Mouse (Mus musculus): ENCODE measurements at regions not wholly inside any gene's neighbourhood (a gene's known extent, or its start where the extent isn't known, plus 50 kb on each side); places are given as distances from the start of the nearest gene placed in this dataset.

DNA sequence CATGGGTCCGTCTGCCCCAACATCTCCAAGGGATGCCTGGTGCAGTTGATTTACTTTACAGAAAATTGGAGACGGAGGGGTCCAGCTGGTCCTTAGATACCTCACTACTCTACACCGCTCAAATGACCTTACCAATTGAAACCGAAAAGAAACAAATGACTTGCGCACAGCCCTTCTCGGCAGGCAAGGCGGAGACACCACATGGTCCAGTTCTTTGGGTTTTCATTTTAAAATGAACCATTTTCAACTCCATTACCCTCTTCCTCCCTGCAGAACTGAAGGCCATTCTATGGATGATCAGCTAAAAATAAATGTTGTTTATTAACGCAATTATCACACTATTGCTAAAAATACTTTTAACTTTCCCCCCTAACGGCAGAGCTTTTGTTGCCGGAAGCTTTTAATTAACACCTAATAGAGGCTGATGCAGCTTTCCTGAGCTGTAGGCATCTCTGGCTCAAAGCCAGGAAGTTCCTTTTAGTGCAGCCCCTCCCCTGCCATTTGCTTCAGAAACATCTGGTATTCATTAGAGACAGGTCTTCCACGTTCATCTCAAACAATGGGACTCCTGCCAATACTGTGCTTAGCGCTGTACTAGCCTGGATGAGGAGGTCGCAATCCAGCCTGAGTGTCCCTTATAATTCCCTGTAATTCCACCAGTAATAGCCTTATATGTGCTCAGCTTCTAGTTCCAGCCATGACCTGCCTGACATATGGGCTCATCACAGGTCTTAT, 247.5 kb downstream of the Drd1 start:
- 49% methylated on average over 13 of the region's 13 CpGs for WGBS (ENCODE audit: insufficient replicate concordance)
- Histone ChIP-seq H3K4me3 (ENCODE audit: low read depth, low read length) (no peak overlapping the region), H3K36me3 (ENCODE audit: control insufficient read depth, insufficient read depth, low read length) (no peaks in the 10 kb centered on the region), H3K27ac (ENCODE audit: low read depth, low read length) (no peak overlapping the region), H3K9ac (ENCODE audit: low read depth, low read length) (no peak overlapping the region), H3K9me3 (replicated peaks; ENCODE audit: control insufficient read depth, low read length) (no peaks in the 10 kb centered on the region), H3K4me2 (no peak overlapping the region), H3K4me1 (ENCODE audit: control insufficient read depth, insufficient read depth, low read length) (peaks cover 8% of the 10 kb centered on the region), H3K27me3 (ENCODE audit: control insufficient read depth, insufficient read depth, low read length) (no peaks in the 10 kb centered on the region)
- ATAC-seq (replicated peaks; ENCODE audit: insufficient number of reproducible peaks, low FRiP score, low TSS enrichment), result no peak; the same call in 1 of the 2 replicates

DNA sequence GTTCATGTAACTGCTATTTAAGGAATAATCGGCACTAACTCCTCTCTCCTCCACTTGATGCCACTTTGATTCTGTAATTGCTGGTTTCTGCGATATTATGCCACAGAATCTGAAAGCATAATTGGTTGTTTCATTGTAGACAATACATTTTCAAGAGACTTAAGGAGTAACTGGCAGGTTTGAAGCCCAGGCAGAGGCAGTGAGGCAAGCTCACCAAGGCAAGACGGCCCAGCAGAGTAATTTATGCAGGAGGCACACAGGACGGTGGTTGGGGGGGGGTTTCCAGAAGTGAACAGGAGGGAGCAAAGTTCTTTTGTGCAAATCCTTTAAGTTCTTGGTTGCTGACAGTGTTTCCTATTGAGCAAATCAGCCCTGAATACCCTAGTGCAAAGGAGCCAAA, 249.6 kb downstream of the Drd1 start:
- no peaks in the 10 kb centered on the region for H3K27me3 ChIP-seq (ENCODE audit: control insufficient read depth, insufficient read depth, low read length)
- H3K9me3 ChIP-seq (replicated peaks; ENCODE audit: control insufficient read depth, low read length), result no peaks in the 10 kb centered on the region
- ATAC-seq (replicated peaks; ENCODE audit: insufficient number of reproducible peaks, low FRiP score, low TSS enrichment), result no peak
- no peak overlapping the region for H3K4me2 ChIP-seq
- 74% methylated on average over 4 of the region's 4 CpGs for WGBS (ENCODE audit: insufficient replicate concordance)
- no peak overlapping the region for H3K27ac ChIP-seq (ENCODE audit: low read depth, low read length)
- H3K9ac ChIP-seq (ENCODE audit: low read depth, low read length), result no peak overlapping the region
- H3K4me1 ChIP-seq (ENCODE audit: control insufficient read depth, insufficient read depth, low read length), result peaks cover 8% of the 10 kb centered on the region
- no peaks in the 10 kb centered on the region for H3K36me3 ChIP-seq (ENCODE audit: control insufficient read depth, insufficient read depth, low read length)
- H3K4me3 ChIP-seq (ENCODE audit: low read depth, low read length), result no peak overlapping the region

GRCm38 (mm10) chr13:53800978-53801377, 254.5 kb downstream of the Drd1 start:
- WGBS (ENCODE audit: insufficient replicate concordance), result 66% methylated on average over 5 of the region's 5 CpGs
- Histone ChIP-seq H3K27ac (ENCODE audit: low read depth, low read length) (no peak overlapping the region), H3K27me3 (ENCODE audit: control insufficient read depth, insufficient read depth, low read length) (no peaks in the 10 kb centered on the region), H3K4me2 (no peak overlapping the region), H3K4me1 (ENCODE audit: control insufficient read depth, insufficient read depth, low read length) (no peaks in the 10 kb centered on the region), H3K9me3 (replicated peaks; ENCODE audit: control insufficient read depth, low read length) (no peaks in the 10 kb centered on the region), H3K36me3 (ENCODE audit: control insufficient read depth, insufficient read depth, low read length) (no peaks in the 10 kb centered on the region), H3K9ac (ENCODE audit: low read depth, low read length) (no peak overlapping the region), H3K4me3 (ENCODE audit: low read depth, low read length) (no peak overlapping the region)
- ATAC-seq (replicated peaks; ENCODE audit: insufficient number of reproducible peaks, low FRiP score, low TSS enrichment), result no peak

DNA sequence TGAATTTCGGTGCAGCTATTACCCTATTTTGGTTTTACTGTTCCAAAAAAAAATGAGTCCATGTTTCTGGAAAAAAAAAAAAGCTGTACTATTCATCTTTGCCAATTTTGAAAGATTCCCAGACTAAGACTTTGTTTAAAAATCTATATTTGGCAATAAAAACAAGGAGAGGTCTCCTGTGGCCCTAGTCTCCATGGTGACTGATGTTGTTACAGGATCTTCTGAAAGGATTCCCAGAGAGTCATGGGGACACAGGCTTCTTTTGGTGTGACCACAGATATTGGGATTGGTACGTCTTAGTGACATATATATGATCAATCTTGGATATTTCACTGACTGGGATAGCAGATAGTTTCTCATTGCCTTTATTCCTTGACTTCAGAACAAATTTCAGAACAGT, 266.7 kb downstream of the Drd1 start:
- no peak overlapping the region for H3K4me3 ChIP-seq (ENCODE audit: low read depth, low read length)
- no peak overlapping the region for H3K27ac ChIP-seq (ENCODE audit: low read depth, low read length)
- H3K4me2 ChIP-seq, result no peak overlapping the region
- ATAC-seq (replicated peaks; ENCODE audit: insufficient number of reproducible peaks, low FRiP score, low TSS enrichment), result no peak
- no peaks in the 10 kb centered on the region for H3K27me3 ChIP-seq (ENCODE audit: control insufficient read depth, insufficient read depth, low read length)
- no peaks in the 10 kb centered on the region for H3K36me3 ChIP-seq (ENCODE audit: control insufficient read depth, insufficient read depth, low read length)
- no peaks in the 10 kb centered on the region for H3K4me1 ChIP-seq (ENCODE audit: control insufficient read depth, insufficient read depth, low read length)
- WGBS (ENCODE audit: insufficient replicate concordance), result 75% methylated on average over 2 of the region's 2 CpGs
- no peaks in the 10 kb centered on the region for H3K9me3 ChIP-seq (replicated peaks; ENCODE audit: control insufficient read depth, low read length)
- no peak overlapping the region for H3K9ac ChIP-seq (ENCODE audit: low read depth, low read length)

DNA sequence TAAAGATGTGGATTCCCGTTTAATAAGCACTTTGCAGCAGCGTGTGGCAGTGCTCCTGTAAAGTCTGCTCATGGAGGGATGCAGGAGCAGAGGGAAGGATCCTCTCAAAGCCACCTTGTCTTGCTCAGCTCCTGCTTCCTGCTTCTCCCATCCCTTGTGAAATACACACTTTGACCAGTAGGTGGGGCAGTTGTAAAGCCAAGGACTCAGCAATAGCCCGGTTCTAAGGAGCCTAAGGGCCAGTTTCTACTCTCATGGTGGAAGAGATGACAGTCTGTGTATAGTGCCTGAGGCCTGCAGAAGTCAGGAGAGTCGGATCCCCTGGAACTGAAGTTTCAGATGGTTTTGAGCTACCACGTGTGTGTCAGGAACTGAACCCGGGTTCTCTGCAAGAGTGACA, 272.0 kb downstream of the Drd1 start:
- WGBS (ENCODE audit: insufficient replicate concordance), result 17% methylated on average over 6 of the region's 6 CpGs
- H3K27me3 ChIP-seq (ENCODE audit: control insufficient read depth, insufficient read depth, low read length), result no peaks in the 10 kb centered on the region
- H3K4me2 ChIP-seq, result no peak overlapping the region
- no peak overlapping the region for H3K27ac ChIP-seq (ENCODE audit: low read depth, low read length)
- H3K36me3 ChIP-seq (ENCODE audit: control insufficient read depth, insufficient read depth, low read length), result no peaks in the 10 kb centered on the region
- no peak overlapping the region for H3K9ac ChIP-seq (ENCODE audit: low read depth, low read length)
- no peaks in the 10 kb centered on the region for H3K4me1 ChIP-seq (ENCODE audit: control insufficient read depth, insufficient read depth, low read length)
- no peak for ATAC-seq (replicated peaks; ENCODE audit: insufficient number of reproducible peaks, low FRiP score, low TSS enrichment)
- no peak overlapping the region for H3K4me3 ChIP-seq (ENCODE audit: low read depth, low read length)
- no peaks in the 10 kb centered on the region for H3K9me3 ChIP-seq (replicated peaks; ENCODE audit: control insufficient read depth, low read length)

DNA sequence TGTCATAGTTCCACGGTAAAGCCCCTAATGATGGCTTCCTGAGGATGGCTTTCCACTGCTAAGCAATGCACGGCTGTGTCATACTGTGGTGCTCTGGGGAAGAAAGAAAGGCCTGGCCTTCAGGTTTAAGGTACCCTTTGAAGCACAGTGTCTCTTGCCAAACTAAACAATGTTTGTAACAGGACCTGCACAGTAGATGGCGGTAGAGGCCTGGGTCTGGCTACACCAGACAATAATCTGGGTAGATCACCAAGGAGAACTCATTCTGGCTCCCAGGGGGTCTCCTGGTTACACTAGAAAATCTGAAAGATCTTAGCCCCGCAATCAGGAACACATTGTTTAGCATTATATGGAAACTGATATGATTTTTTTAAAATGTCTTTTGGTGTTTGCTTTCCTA, 276.4 kb downstream of the Drd1 start:
- Histone ChIP-seq H3K4me2 (no peak overlapping the region), H3K9me3 (replicated peaks; ENCODE audit: control insufficient read depth, low read length) (no peaks in the 10 kb centered on the region), H3K27ac (ENCODE audit: low read depth, low read length) (no peak overlapping the region), H3K27me3 (ENCODE audit: control insufficient read depth, insufficient read depth, low read length) (no peaks in the 10 kb centered on the region), H3K9ac (ENCODE audit: low read depth, low read length) (no peak overlapping the region), H3K36me3 (ENCODE audit: control insufficient read depth, insufficient read depth, low read length) (no peaks in the 10 kb centered on the region), H3K4me1 (ENCODE audit: control insufficient read depth, insufficient read depth, low read length) (no peaks in the 10 kb centered on the region), H3K4me3 (ENCODE audit: low read depth, low read length) (no peak overlapping the region)
- 53% methylated on average over 4 of the region's 4 CpGs for WGBS (ENCODE audit: insufficient replicate concordance)
- ATAC-seq (replicated peaks; ENCODE audit: insufficient number of reproducible peaks, low FRiP score, low TSS enrichment), result no peak

DNA sequence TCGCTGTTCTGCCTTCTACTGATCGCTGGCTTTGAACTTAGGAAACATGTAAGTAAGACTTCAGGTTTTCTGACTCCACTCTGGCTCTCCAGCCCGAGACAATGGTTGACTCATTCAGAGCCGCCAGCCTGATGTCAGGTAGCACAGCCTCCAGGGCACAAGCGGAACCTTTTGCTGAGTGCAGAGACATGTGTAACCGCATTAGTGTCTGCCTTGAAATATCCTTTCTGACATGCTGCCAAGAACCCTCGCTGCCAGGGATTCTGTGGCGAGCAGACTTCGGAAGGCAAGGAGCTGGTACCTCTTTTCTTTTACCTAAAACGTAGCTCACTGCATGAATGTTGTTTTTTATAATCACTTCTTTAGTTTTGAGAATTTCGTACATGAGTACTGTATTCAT, 279.1 kb downstream of the Drd1 start:
- Histone ChIP-seq H3K27ac (ENCODE audit: low read depth, low read length) (no peak overlapping the region), H3K36me3 (ENCODE audit: control insufficient read depth, insufficient read depth, low read length) (no peaks in the 10 kb centered on the region), H3K27me3 (ENCODE audit: control insufficient read depth, insufficient read depth, low read length) (no peaks in the 10 kb centered on the region), H3K9me3 (replicated peaks; ENCODE audit: control insufficient read depth, low read length) (no peaks in the 10 kb centered on the region), H3K4me2 (no peak overlapping the region), H3K9ac (ENCODE audit: low read depth, low read length) (no peak overlapping the region), H3K4me3 (ENCODE audit: low read depth, low read length) (no peak overlapping the region), H3K4me1 (ENCODE audit: control insufficient read depth, insufficient read depth, low read length) (no peaks in the 10 kb centered on the region)
- WGBS (ENCODE audit: insufficient replicate concordance), result 77% methylated on average over 11 of the region's 11 CpGs
- no peak for ATAC-seq (replicated peaks; ENCODE audit: insufficient number of reproducible peaks, low FRiP score, low TSS enrichment)

DNA sequence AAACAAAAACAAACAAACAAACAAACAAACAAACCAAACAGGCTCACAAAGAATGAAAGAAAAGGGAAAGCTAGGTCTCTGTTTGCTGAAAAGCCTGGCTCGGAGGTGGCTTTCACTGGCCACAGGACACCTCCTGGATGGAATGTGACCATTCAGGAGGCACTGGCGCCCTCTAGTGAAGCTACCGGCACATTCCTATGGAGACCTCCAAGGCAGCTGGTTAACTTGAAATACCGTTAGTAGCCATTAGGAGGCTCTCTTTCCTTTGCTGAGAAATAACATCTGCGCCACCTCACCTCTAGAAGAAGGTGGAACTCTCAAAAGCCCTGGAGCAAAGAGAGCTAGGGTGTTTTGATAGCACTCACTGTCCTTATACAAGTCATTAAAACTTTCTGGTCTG, 279.8 kb downstream of the Drd1 start:
- Histone ChIP-seq H3K36me3 (ENCODE audit: control insufficient read depth, insufficient read depth, low read length) (no peaks in the 10 kb centered on the region), H3K27ac (ENCODE audit: low read depth, low read length) (no peak overlapping the region), H3K9me3 (replicated peaks; ENCODE audit: control insufficient read depth, low read length) (no peaks in the 10 kb centered on the region), H3K4me3 (ENCODE audit: low read depth, low read length) (no peak overlapping the region), H3K27me3 (ENCODE audit: control insufficient read depth, insufficient read depth, low read length) (no peaks in the 10 kb centered on the region), H3K4me2 (no peak overlapping the region), H3K9ac (ENCODE audit: low read depth, low read length) (no peak overlapping the region), H3K4me1 (ENCODE audit: control insufficient read depth, insufficient read depth, low read length) (no peaks in the 10 kb centered on the region)
- no peak for ATAC-seq (replicated peaks; ENCODE audit: insufficient number of reproducible peaks, low FRiP score, low TSS enrichment)
- 48% methylated on average over 5 of the region's 5 CpGs for whole genome bisulfite sequencing (ENCODE audit: insufficient replicate concordance)

DNA sequence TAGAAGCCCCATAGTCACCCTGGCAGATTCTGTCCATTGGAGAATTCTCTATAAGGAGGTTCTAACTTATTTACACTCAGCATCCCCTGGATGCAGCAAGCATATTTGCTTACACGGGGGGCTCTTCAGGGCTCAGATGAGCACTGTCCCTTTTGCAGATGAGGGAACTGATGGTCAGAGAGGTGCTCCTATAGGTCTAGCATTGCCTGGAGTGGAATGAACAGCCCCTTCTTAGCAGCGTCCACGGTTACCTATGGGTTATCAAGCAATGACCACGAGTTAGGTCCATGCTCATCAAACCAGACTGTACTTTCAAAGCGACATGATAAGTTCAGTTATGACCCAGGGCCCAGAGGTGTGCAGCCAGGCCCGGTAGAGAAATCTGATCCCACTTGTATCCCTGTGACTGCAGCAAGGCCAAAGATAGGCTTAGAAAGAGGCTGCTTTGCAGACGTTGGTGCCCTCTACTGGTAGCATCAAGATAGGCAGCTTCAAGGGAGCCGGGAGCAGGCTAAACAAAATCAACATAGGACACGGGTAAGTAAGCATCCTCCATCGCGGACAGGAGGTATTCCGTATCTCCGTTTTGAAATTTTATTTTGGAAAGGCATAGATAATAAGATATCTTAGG, 290.8 kb downstream of the Drd1 start:
- H3K36me3 ChIP-seq (ENCODE audit: control insufficient read depth, insufficient read depth, low read length), result no peaks in the 10 kb centered on the region
- peaks cover 7% of the 10 kb centered on the region; the same call in 1 of the 2 replicates for H3K27me3 ChIP-seq (ENCODE audit: control insufficient read depth, insufficient read depth, low read length)
- no peaks in the 10 kb centered on the region for H3K9me3 ChIP-seq (replicated peaks; ENCODE audit: control insufficient read depth, low read length)
- H3K9ac ChIP-seq (ENCODE audit: low read depth, low read length), result no peak overlapping the region
- H3K4me2 ChIP-seq, result no peak overlapping the region
- no peak overlapping the region for H3K27ac ChIP-seq (ENCODE audit: low read depth, low read length)
- no peak overlapping the region for H3K4me3 ChIP-seq (ENCODE audit: low read depth, low read length)
- 0 out of 2 replicates have a peak, but pooled peaks have one; percentile 46 for ATAC-seq (replicated peaks; ENCODE audit: insufficient number of reproducible peaks, low FRiP score, low TSS enrichment)
- peaks cover 7% of the 10 kb centered on the region; the same call in 1 of the 2 replicates for H3K4me1 ChIP-seq (ENCODE audit: control insufficient read depth, insufficient read depth, low read length)
- WGBS (ENCODE audit: insufficient replicate concordance), result 23% methylated on average over 13 of the region's 13 CpGs

Data from heart, embryonic 11.5 days (tissue).